Mouse (Mus musculus) testis, adult 2 months (tissue): Measurements from ENCODE around the gene Fbxo2. TPM values are rescaled to one million over a fixed set of nuclear protein-coding genes. Genes with fewer than 3 reads are reported as not detected.
"Not testable (repeated sequence)": the region's sequence is repeated elsewhere in the genome, so short reads cannot be mapped to it uniquely, and the experiment has no call there.

Experiments
- H3K27ac ChIP-seq: fragments of 200-500 bp; 2 replicates; pipeline ENCODE4 v1.5.1; 2012; ENCODE audit warnings: low read depth, low read length; ENCODE audit not compliant: control insufficient read depth, insufficient read depth
- H3K27me3 ChIP-seq: fragments of 200-500 bp; 2 replicates; pipeline ENCODE4 v1.6.1; 2012; ENCODE audit warnings: mild to moderate bottlenecking, low read length, moderate library complexity; ENCODE audit not compliant: control insufficient read depth, insufficient read depth
- H3K36me3 ChIP-seq: fragments of 200-500 bp; 2 replicates; pipeline ENCODE4 v1.6.1; 2012; ENCODE audit warnings: mild to moderate bottlenecking, low read length; ENCODE audit not compliant: control insufficient read depth, insufficient read depth
- H3K4me1 ChIP-seq: fragments of 200-500 bp; 2 replicates; pipeline ENCODE4 v1.6.1; 2012; ENCODE audit warnings: low read length; ENCODE audit not compliant: control insufficient read depth, insufficient read depth
- H3K4me3 ChIP-seq: fragments of 200-500 bp; 2 replicates; pipeline ENCODE4 v1.5.1; 2012; ENCODE audit warnings: low read depth, mild to moderate bottlenecking, low read length, moderate library complexity, mixed read lengths; ENCODE audit not compliant: control insufficient read depth
- CTCF ChIP-seq: fragments of 200-500 bp; IDR thresholded peaks from 2 replicates; pipeline ENCODE4 v1.5.1; 2012; ENCODE audit warnings: low read depth, mild to moderate bottlenecking, inconsistent platforms, low read length, moderate library complexity; ENCODE audit not compliant: control insufficient read depth, insufficient read depth, insufficient replicate concordance
- POLR2A ChIP-seq: fragments of 200-500 bp; IDR thresholded peaks from 2 replicates; pipeline ENCODE4 v1.6.1; 2012; ENCODE audit warnings: low read depth, mild to moderate bottlenecking, inconsistent platforms, low read length, moderate library complexity; ENCODE audit not compliant: control insufficient read depth
- polyA plus RNA-seq: library from polyadenylated mRNA; depleted of rRNA; stranded (reverse); fragments of >200 nt; gene quantifications from 2 replicates; pipeline ENCODE4 v1.2.3, GENCODE M21; 2012

Gene Fbxo2
- polyA plus RNA-seq, 1 experiment, result 41.2 TPM

GRCm38 (mm10) chr4:148168287-148168686 is 7.9 kb downstream of the Fbxo2 start:
- H3K4me1 ChIP-seq, result peaks cover 7% of the 10 kb centered on the region
- no peaks in the 10 kb centered on the region for H3K27me3 ChIP-seq
- no peak overlapping the region for H3K4me3 ChIP-seq
- TF ChIP-seq POLR2A (no peak), CTCF (peak; percentile 82; the same call in 1 of the 2 replicates)
- H3K36me3 ChIP-seq, result no peaks in the 10 kb centered on the region
- no peak overlapping the region for H3K27ac ChIP-seq

GRCm38 (mm10) chr4:148169586-148169985 is 9.2 kb downstream of the Fbxo2 start:
- TF ChIP-seq POLR2A (no peak), CTCF (no peak)
- no peaks in the 10 kb centered on the region for H3K36me3 ChIP-seq
- H3K27me3 ChIP-seq, result peaks cover 7% of the 10 kb centered on the region; the same call in 1 of the 2 replicates
- H3K4me1 ChIP-seq, result peaks cover 12% of the 10 kb centered on the region
- peak overlapping the region; percentile 12; the same call in 1 of the 2 replicates for H3K4me3 ChIP-seq
- no peak overlapping the region for H3K27ac ChIP-seq

- TF ChIP-seq POLR2A, result no peak
- peak; percentile 94 for TF ChIP-seq CTCF
- Histone ChIP-seq H3K36me3 (no peaks in the 10 kb centered on the region), H3K4me1 (peaks cover 11% of the 10 kb centered on the region), H3K27ac (no peak overlapping the region), H3K4me3 (no peak overlapping the region), H3K27me3 (peaks cover 7% of the 10 kb centered on the region; the same call in 1 of the 2 replicates)
Measured at GRCm38 (mm10) chr4:148170842-148171241, 10.4 kb downstream of the Fbxo2 start.

- TF ChIP-seq POLR2A, result no peak
- TF ChIP-seq CTCF, result no peak
- Histone ChIP-seq H3K36me3 (no peaks in the 10 kb centered on the region), H3K4me3 (no peak overlapping the region), H3K27me3 (peaks cover 7% of the 10 kb centered on the region; the same call in 1 of the 2 replicates), H3K4me1 (peaks cover 11% of the 10 kb centered on the region), H3K27ac (no peak overlapping the region)
Measured at GRCm38 (mm10) chr4:148171261-148171660, 10.8 kb downstream of the Fbxo2 start.

GRCm38 (mm10) chr4:148173811-148174494 is 13.5 kb downstream of the Fbxo2 start:
- Histone ChIP-seq H3K4me3 (peak overlapping the region; percentile 53), H3K4me1 (peaks cover 7% of the 10 kb centered on the region), H3K27ac (no peak overlapping the region), H3K27me3 (peaks cover 7% of the 10 kb centered on the region; the same call in 1 of the 2 replicates), H3K36me3 (no peaks in the 10 kb centered on the region)
- TF ChIP-seq POLR2A (no peak), CTCF (no peak)

GRCm38 (mm10) chr4:148174495-148174862 is 14.1 kb downstream of the Fbxo2 start:
- Histone ChIP-seq H3K27ac (no peak overlapping the region), H3K27me3 (peaks cover 7% of the 10 kb centered on the region; the same call in 1 of the 2 replicates), H3K36me3 (no peaks in the 10 kb centered on the region), H3K4me1 (peaks cover 7% of the 10 kb centered on the region), H3K4me3 (peak overlapping the region; percentile 53)
- TF ChIP-seq POLR2A (no peak), CTCF (no peak)

GRCm38 (mm10) chr4:148176603-148177002 is 16.2 kb downstream of the Fbxo2 start:
- H3K36me3 ChIP-seq, H3K27me3 ChIP-seq, H3K27ac ChIP-seq, H3K4me3 ChIP-seq, H3K4me1 ChIP-seq: not testable (repeated sequence)

- Histone ChIP-seq H3K36me3 (no peaks in the 10 kb centered on the region), H3K4me1 (peaks cover 9% of the 10 kb centered on the region), H3K27ac (no peak overlapping the region), H3K4me3 (no peak overlapping the region), H3K27me3 (peaks cover 7% of the 10 kb centered on the region; the same call in 1 of the 2 replicates)
- no peak for TF ChIP-seq CTCF
- TF ChIP-seq POLR2A, result no peak
Measured at GRCm38 (mm10) chr4:148177716-148178115, 17.3 kb downstream of the Fbxo2 start.
